Mouse (Mus musculus) ES-E14 (cell line): ENCODE measurements around the gene Efna5. TPM values are rescaled to one million over a fixed set of nuclear protein-coding genes. Genes with fewer than 3 reads are reported as not detected.

Source experiments
- DNase-seq: peaks from one replicate; pipeline ENCODE4 v3.0.0-alpha.2; 2013; ENCODE audit warnings: low read depth, low spot score
- H3K27ac ChIP-seq: 2 replicates; pipeline ENCODE4 v1.5.1; 2012; ENCODE audit warnings: low read depth, mild to moderate bottlenecking, low read length, moderate library complexity, mixed read lengths; ENCODE audit not compliant: poor library complexity, insufficient read depth, severe bottlenecking
- H3K36me3 ChIP-seq: 2 replicates; pipeline ENCODE4 v1.6.1; 2012; ENCODE audit warnings: mild to moderate bottlenecking, low read length, moderate library complexity, mixed read lengths; ENCODE audit not compliant: control insufficient read depth, poor library complexity, insufficient read depth, severe bottlenecking
- H3K4me1 ChIP-seq, 2 experiments: fragments of 150-350 bp in 1 of 2; sonication (generic) in 1 of 2; 2 replicates each; pipeline ENCODE4 v1.6.1; 2012; ENCODE audit warnings: low read length in 2 of 2, mild to moderate bottlenecking in 1 of 2, mixed read lengths in 1 of 2; ENCODE audit not compliant: control insufficient read depth in 2 of 2, insufficient read depth in 2 of 2, poor library complexity in 1 of 2
- H3K4me3 ChIP-seq, 2 experiments: fragments of 150-350 bp in 1 of 2; sonication (generic) in 1 of 2; 2 replicates each; pipeline ENCODE4 v1.5.1; 2012; ENCODE audit warnings: low read length in 2 of 2, low read depth in 1 of 2, mild to moderate bottlenecking in 1 of 2, mixed read lengths in 1 of 2; ENCODE audit not compliant: insufficient read depth in 1 of 2, poor library complexity in 1 of 2, severe bottlenecking in 1 of 2
- H3K9ac ChIP-seq: 2 replicates; pipeline ENCODE4 v1.6.1; 2012; ENCODE audit warnings: low read depth, mild to moderate bottlenecking, low read length, mixed read lengths; ENCODE audit not compliant: poor library complexity, insufficient read depth, severe bottlenecking
- H3K9me3 ChIP-seq: fragments of 150-350 bp; sonication (generic); 2 replicates; pipeline ENCODE4 v1.6.1; 2012; ENCODE audit warnings: low read depth, mild to moderate bottlenecking, low read length; ENCODE audit not compliant: control insufficient read depth, insufficient read depth
- CHD2 ChIP-seq: IDR thresholded peaks from 2 replicates; pipeline ENCODE4 v1.6.1; 2014; ENCODE audit warnings: mild to moderate bottlenecking, low read depth, low read length, inconsistent platforms
- HCFC1 ChIP-seq: IDR thresholded peaks from 2 replicates; pipeline ENCODE4 v1.6.1; 2012; ENCODE audit warnings: low read length, inconsistent platforms, borderline replicate concordance; ENCODE audit not compliant: insufficient read depth
- MAFK ChIP-seq: IDR thresholded peaks from 2 replicates; pipeline ENCODE4 v1.6.1; 2014; ENCODE audit warnings: mild to moderate bottlenecking, low read depth, low read length, inconsistent platforms; ENCODE audit not compliant: insufficient read depth
- ZC3H11A ChIP-seq: IDR thresholded peaks from 2 replicates; pipeline ENCODE4 v1.6.1; 2012; ENCODE audit warnings: low read depth, mild to moderate bottlenecking, inconsistent platforms, low read length, borderline replicate concordance
- ZNF384 ChIP-seq: IDR thresholded peaks from 2 replicates; pipeline ENCODE4 v1.6.1; 2012; ENCODE audit warnings: low read depth, low read length, inconsistent platforms
- in situ Hi-C, 2 experiments: fragments of 600-800 bp; cut with MboI; formaldehyde crosslinking; loops; one replicate each; pipeline ENCODE4 v1.15.1; 2025; ENCODE audit warnings: low sequenced_read_pairs in 2 of 2, inconsistent platforms in 1 of 2; ENCODE audit not compliant: unreplicated experiment in 2 of 2
- total RNA-seq: library from RNA; depleted of rRNA; stranded (reverse); fragments of 300-350 nt; gene quantifications from 2 replicates; pipeline ENCODE4 v1.2.3, GENCODE M21; 2012

Gene Efna5
- total RNA-seq, 1 experiment = 3.8 TPM

GRCm38 (mm10) chr17:62683142-62683541 lies 198.0 kb downstream of the Efna5 start:
- in situ Hi-C loops = no loop called here
- H3K9me3 ChIP-seq = no peaks in the 10 kb centered on the region
- no peak for TF ChIP-seq HCFC1
- TF ChIP-seq ZNF384 = no peak
- no peak for TF ChIP-seq ZC3H11A
- no peak for TF ChIP-seq CHD2
- TF ChIP-seq MAFK = no peak
- peaks cover 0 to 3% of the 10 kb centered on the region in 2 experiments; a peak in 2 of 4 replicates for H3K4me1 ChIP-seq
- DNase-seq = no peak
- no peak overlapping the region for H3K9ac ChIP-seq
- H3K36me3 ChIP-seq = no peaks in the 10 kb centered on the region
- no peak overlapping the region for H3K4me3 ChIP-seq
- H3K27ac ChIP-seq = no peak overlapping the region

- Histone ChIP-seq H3K27ac (no peak overlapping the region), H3K4me3 (no peak overlapping the region), H3K9me3 (no peaks in the 10 kb centered on the region), H3K36me3 (no peaks in the 10 kb centered on the region), H3K4me1 (peaks cover 0 to 3% of the 10 kb centered on the region in 2 experiments; a peak in 2 of 4 replicates), H3K9ac (no peak overlapping the region)
- no peak for TF ChIP-seq CHD2
- TF ChIP-seq ZC3H11A = no peak
- DNase-seq = no peak
- in situ Hi-C loops = no loop called here
Measured at GRCm38 (mm10) chr17:62681726-62682125, 199.4 kb downstream of the Efna5 start.

GRCm38 (mm10) chr17:62680737-62681136 lies 200.4 kb downstream of the Efna5 start:
- H3K9me3 ChIP-seq = no peaks in the 10 kb centered on the region
- TF ChIP-seq ZNF384 (no peak), HCFC1 (no peak), CHD2 (no peak), MAFK (no peak), ZC3H11A (no peak)
- H3K4me3 ChIP-seq = no peak overlapping the region
- no peaks in the 10 kb centered on the region for H3K36me3 ChIP-seq
- H3K4me1 ChIP-seq = peaks cover 0 to 3% of the 10 kb centered on the region in 2 experiments; a peak in 2 of 4 replicates
- in situ Hi-C loops = no loop called here
- no peak overlapping the region for H3K27ac ChIP-seq
- no peak overlapping the region for H3K9ac ChIP-seq
- DNase-seq = no peak

GRCm38 (mm10) chr17:62676832-62677231 lies 204.3 kb downstream of the Efna5 start:
- no peak for DNase-seq
- Histone ChIP-seq H3K27ac (no peak overlapping the region), H3K36me3 (no peaks in the 10 kb centered on the region), H3K9ac (no peak overlapping the region), H3K4me1 (no peaks in the 10 kb centered on the region; a peak in 1 of 4 replicates), H3K9me3 (no peaks in the 10 kb centered on the region), H3K4me3 (no peak overlapping the region)
- TF ChIP-seq ZC3H11A = no peak
- no peak for TF ChIP-seq MAFK
- TF ChIP-seq CHD2 = no peak
- no peak for TF ChIP-seq HCFC1
- TF ChIP-seq ZNF384 = no peak
- in situ Hi-C loops = no loop called here

GRCm38 (mm10) chr17:62676409-62676808 lies 204.7 kb downstream of the Efna5 start:
- Histone ChIP-seq H3K4me3 (no peak overlapping the region), H3K36me3 (no peaks in the 10 kb centered on the region), H3K27ac (no peak overlapping the region), H3K4me1 (no peaks in the 10 kb centered on the region; a peak in 1 of 4 replicates), H3K9me3 (no peaks in the 10 kb centered on the region), H3K9ac (no peak overlapping the region)
- no peak for TF ChIP-seq ZNF384
- TF ChIP-seq ZC3H11A = no peak
- TF ChIP-seq HCFC1 = no peak
- TF ChIP-seq MAFK = no peak
- TF ChIP-seq CHD2 = no peak
- in situ Hi-C loops = no loop called here
- no peak for DNase-seq
